Mouse (Mus musculus) layer of hippocampus, adult 18-20 months (tissue): ENCODE results near the gene Atp1a4. TPM values are rescaled to one million over a fixed set of nuclear protein-coding genes. Genes with fewer than 3 reads are reported as not detected.

Experiments used
- DNase-seq, 2 experiments: peaks; one replicate each; pipeline ENCODE4 v3.0.0; 2022; ENCODE audit warnings: low spot score in 2 of 2
- total RNA-seq, 2 experiments: library from RNA; stranded (reverse); gene quantifications; 2 replicates each; pipeline ENCODE4 v1.2.3; 2021

Atp1a4 gene
- total RNA-seq, 2 experiments from 2014 or later: not detected

- DNase-seq: no peak
Measured at GRCm38 (mm10) chr1:172198316-172198715, 59.9 kb downstream of the Atp1a4 start.

GRCm38 (mm10) chr1:172197851-172198250 is 60.4 kb downstream of the Atp1a4 start:
- no peak for DNase-seq

GRCm38 (mm10) chr1:172197146-172197545 is 61.1 kb downstream of the Atp1a4 start:
- no peak for DNase-seq

- DNase-seq: no peak
Measured at GRCm38 (mm10) chr1:172194435-172194834, 63.8 kb downstream of the Atp1a4 start.

- no peak for DNase-seq
Measured at GRCm38 (mm10) chr1:172192217-172192616, 66.0 kb downstream of the Atp1a4 start.

GRCm38 (mm10) chr1:172191578-172191977 is 66.6 kb downstream of the Atp1a4 start:
- no peak for DNase-seq

- DNase-seq: no peak
Measured at GRCm38 (mm10) chr1:172188891-172189290, 69.3 kb downstream of the Atp1a4 start.

- no peak for DNase-seq
Measured at GRCm38 (mm10) chr1:172186401-172187289, 71.6 kb downstream of the Atp1a4 start.

GRCm38 (mm10) chr1:172183915-172184314 is 74.3 kb downstream of the Atp1a4 start:
- DNase-seq: no peak

- DNase-seq: no peak
Measured at GRCm38 (mm10) chr1:172183056-172183455, 75.2 kb downstream of the Atp1a4 start.

GRCm38 (mm10) chr1:172181777-172182176 is 76.4 kb downstream of the Atp1a4 start:
- no peak for DNase-seq

- DNase-seq: no peak
Measured at GRCm38 (mm10) chr1:172180881-172181280, 77.3 kb downstream of the Atp1a4 start.

GRCm38 (mm10) chr1:172179102-172179501 is 79.1 kb downstream of the Atp1a4 start:
- DNase-seq: no peak

GRCm38 (mm10) chr1:172177791-172178190 is 80.4 kb downstream of the Atp1a4 start:
- no peak for DNase-seq

Other genes starting within 250 kb of the Atp1a4 start
- 10 to 100 TPM; 13.4 to 13.6 TPM for gene Vangl2, start 230.0 kb downstream of the Atp1a4 start, total RNA-seq
- gene Nhlh1, start 200.8 kb downstream of the Atp1a4 start, total RNA-seq: 1 to 10 TPM in 1 of 2 experiments, under 1 TPM in 1; 0.68 to 1.1 TPM
- 100 to 1,000 TPM; 141 to 146 TPM for gene Copa, start 175.9 kb downstream of the Atp1a4 start, total RNA-seq
- 10 to 100 TPM; 54.5 to 55.3 TPM for gene Ncstn, start 175.6 kb downstream of the Atp1a4 start, total RNA-seq
- 10 to 100 TPM; 84.4 to 84.5 TPM for gene Pex19, start 131.7 kb downstream of the Atp1a4 start, total RNA-seq
- gene Dcaf8, start 110.3 kb downstream of the Atp1a4 start, total RNA-seq: 100 to 1,000 TPM; 111 to 115 TPM
- gene Pea15a, start 51.6 kb downstream of the Atp1a4 start, total RNA-seq: 100 to 1,000 TPM; 445 to 478 TPM
- gene Casq1, start 38.5 kb downstream of the Atp1a4 start, total RNA-seq: under 1 TPM; 0.54 to 0.71 TPM
- 100 to 1,000 TPM; 262 to 286 TPM for gene Igsf8, start 3.2 kb upstream of the Atp1a4 start, total RNA-seq
- gene Atp1a2, start 39.6 kb upstream of the Atp1a4 start, total RNA-seq: 100 to 1,000 TPM; 555 to 598 TPM
- gene Kcnj9, start 70.9 kb upstream of the Atp1a4 start, total RNA-seq: 10 to 100 TPM; 70.6 to 75.4 TPM
- gene Kcnj10, start 82.8 kb upstream of the Atp1a4 start, total RNA-seq: 10 to 100 TPM; 82.6 to 88.4 TPM
- 1 to 10 TPM; 7.8 to 8.5 TPM for gene Pigm, start 118.1 kb upstream of the Atp1a4 start, total RNA-seq
- gene Slamf9, start 216.9 kb upstream of the Atp1a4 start, total RNA-seq: under 1 TPM; 0.33 to 0.47 TPM
- 1 to 10 TPM; 3.9 to 4.8 TPM for gene Igsf9, start 223.4 kb upstream of the Atp1a4 start, total RNA-seq
- 10 to 100 TPM in 1 of 2 experiments, 1 to 10 TPM in 1; 9.2 to 11.7 TPM for gene Tagln2, start 241.6 kb upstream of the Atp1a4 start, total RNA-seq